Mouse (Mus musculus): ENCODE data around the gene Tcf12. TPM values are rescaled to one million over a fixed set of nuclear protein-coding genes. Genes with fewer than 3 reads are reported as not detected.
A peak's percentile ranks its signal among the peaks of the same experiment; 100 is the strongest.

The Tcf12 gene
- total RNA-seq, 2 experiments from 2014 or later, result 41.0 to 50.0 TPM

GRCm38 (mm10) chr9:71991147-71991546 is 120.5 kb downstream of the Tcf12 start:
- intact Hi-C loops (cut with DNase I), result no loop called here
- no peak for DNase-seq (ENCODE audit: extremely low spot score in 1 of 2, low spot score in 2 of 2)

DNA sequence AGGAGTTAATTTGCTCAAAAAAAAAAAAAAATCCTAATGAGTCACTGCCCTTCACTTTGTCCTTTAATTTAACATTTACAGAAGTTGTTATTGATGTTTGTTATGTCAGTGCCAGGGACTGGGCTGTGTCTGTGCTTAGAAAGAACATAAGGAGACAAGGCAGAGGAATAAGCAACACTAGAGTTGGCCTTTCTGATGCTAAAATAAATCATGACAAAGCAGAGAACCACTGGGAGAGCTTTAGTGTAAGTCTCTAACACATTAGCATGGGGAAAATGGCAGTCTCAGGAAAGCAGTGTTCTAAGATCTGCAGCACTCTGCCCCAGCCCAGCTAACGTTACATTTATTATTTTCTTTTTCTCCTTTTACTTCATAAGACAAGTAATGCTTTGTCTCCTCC is 121.3 kb downstream of the Tcf12 start:
- no peak for DNase-seq (ENCODE audit: extremely low spot score in 1 of 2, low spot score in 2 of 2)
- intact Hi-C loops (cut with DNase I), result no loop called here

DNA sequence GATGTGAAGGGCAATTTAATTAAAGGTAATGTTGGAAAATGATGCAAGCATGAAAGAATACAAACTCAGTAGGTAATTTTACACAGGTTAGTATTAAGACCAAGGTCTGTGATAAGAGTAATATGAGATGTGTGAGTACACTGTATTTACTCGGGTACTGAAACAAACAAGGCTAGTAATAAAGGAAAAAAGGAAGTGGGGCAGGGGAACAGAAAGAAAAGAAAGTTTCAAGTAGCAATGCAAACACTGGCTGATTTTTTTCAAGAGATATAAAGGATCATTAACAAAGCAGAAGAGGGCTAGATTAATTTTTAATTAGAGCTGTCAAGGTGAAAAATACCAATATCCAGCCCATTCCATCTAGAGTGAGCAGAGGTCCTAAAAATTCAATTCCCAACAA is 122.0 kb downstream of the Tcf12 start:
- intact Hi-C loops (cut with DNase I), result no loop called here
- DNase-seq (ENCODE audit: extremely low spot score in 1 of 2, low spot score in 2 of 2), result no peak

DNA sequence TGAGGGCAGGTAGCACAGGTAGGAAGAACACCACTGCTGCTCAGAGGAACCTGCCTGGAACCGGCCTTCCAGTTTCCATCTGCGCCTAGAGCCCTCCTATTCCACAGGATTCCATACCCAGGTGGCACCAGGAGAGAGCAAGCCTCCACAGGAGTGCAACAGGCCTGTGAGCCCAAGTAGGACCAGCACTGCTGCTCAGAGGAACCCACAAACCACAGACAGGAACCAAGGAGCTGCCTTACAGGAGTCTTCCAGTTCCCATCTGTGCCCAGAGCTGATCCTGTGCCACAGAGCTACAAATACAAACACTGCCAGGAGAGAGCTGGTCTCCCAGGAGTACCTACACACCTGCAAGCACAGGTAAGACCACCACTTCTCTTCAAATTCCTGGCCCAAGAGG is 125.0 kb downstream of the Tcf12 start:
- intact Hi-C loops (cut with DNase I), result no loop called here
- DNase-seq (ENCODE audit: extremely low spot score in 1 of 2, low spot score in 2 of 2), result no peak

DNA sequence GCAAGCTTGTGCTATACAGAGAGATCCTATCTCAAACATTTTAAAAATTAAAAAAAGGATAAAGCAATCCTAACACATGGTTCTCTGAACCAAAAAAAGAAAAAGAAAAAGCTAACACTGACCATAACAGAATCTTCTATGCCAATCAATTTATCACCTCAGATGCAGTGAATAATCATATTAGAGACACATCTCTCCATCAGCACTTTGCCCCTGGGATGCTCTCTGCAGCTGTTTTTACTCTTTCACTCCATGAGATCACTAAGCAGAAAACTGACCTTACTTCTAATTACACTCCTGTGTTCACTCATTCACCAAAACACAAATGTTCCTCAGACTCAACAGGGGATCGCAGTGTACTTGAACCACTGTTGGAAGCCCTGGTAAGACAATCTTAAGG is 128.8 kb downstream of the Tcf12 start:
- DNase-seq (ENCODE audit: extremely low spot score in 1 of 2, low spot score in 2 of 2), result no peak
- intact Hi-C loops (cut with DNase I), result no loop called here

- intact Hi-C loops (cut with DNase I), result no loop called here
- no peak for DNase-seq (ENCODE audit: extremely low spot score in 1 of 2, low spot score in 2 of 2)
Measured at GRCm38 (mm10) chr9:71981071-71981470, 130.6 kb downstream of the Tcf12 start.

GRCm38 (mm10) chr9:71980579-71980978 is 131.1 kb downstream of the Tcf12 start:
- no peak for DNase-seq (ENCODE audit: extremely low spot score in 1 of 2, low spot score in 2 of 2)
- intact Hi-C loops (cut with DNase I), result no loop called here

DNA sequence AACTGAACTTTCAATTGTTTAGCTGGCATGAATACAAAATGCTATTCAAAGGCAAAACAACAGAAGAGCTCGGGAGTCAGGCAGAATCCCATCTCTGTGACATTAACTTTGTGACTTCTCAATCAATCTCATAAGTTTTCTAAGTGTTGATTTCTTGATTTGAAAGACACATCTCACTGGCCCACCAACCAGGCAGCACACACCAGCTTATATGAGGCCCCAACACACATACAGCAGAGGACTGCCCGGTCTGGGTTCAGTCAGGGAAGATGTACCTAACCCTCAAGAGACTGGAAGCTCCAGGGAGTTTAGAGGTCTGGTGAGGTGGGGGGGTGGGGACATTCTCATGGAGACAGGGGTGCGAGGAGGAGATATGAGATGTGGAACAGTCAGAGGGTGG is 132.8 kb downstream of the Tcf12 start:
- intact Hi-C loops (cut with DNase I), result no loop called here
- no peak for DNase-seq (ENCODE audit: extremely low spot score in 1 of 2, low spot score in 2 of 2)

GRCm38 (mm10) chr9:71976034-71976433 is 135.6 kb downstream of the Tcf12 start:
- DNase-seq (ENCODE audit: extremely low spot score in 1 of 2, low spot score in 2 of 2), result peak in 1 of 2 experiments; percentile 26
- intact Hi-C loops (cut with DNase I), result no loop called here

DNA sequence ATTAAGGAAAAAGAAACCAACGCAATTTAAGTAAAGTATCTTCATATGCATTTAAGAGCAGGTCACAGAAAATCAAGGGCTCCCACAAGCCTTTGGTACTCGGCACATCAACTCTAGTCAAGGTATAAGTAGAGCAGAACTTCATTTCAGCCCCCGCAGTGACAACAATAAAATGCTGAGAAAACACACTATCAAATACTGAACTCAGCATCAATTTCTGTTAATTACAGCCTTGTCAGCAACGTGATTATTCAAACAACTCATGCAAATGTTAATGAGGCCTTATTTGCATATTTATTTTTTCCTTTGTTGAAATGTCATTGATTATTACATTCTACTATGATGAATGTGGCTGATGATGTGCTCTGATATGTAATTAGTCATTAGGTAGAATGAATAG is 136.5 kb downstream of the Tcf12 start:
- no peak for DNase-seq (ENCODE audit: extremely low spot score in 1 of 2, low spot score in 2 of 2)
- intact Hi-C loops (cut with DNase I), result no loop called here

- DNase-seq (ENCODE audit: extremely low spot score in 1 of 2, low spot score in 2 of 2), result no peak
- intact Hi-C loops (cut with DNase I), result no loop called here
Measured at GRCm38 (mm10) chr9:71974541-71974959, 137.1 kb downstream of the Tcf12 start.

GRCm38 (mm10) chr9:71964039-71964438 is 147.6 kb downstream of the Tcf12 start:
- no peak for DNase-seq (ENCODE audit: extremely low spot score in 1 of 2, low spot score in 2 of 2)
- intact Hi-C loops (cut with DNase I), result no loop called here

GRCm38 (mm10) chr9:71960026-71960396 is 151.7 kb downstream of the Tcf12 start:
- intact Hi-C loops (cut with DNase I), result no loop called here
- no peak for DNase-seq (ENCODE audit: extremely low spot score in 1 of 2, low spot score in 2 of 2)

DNA sequence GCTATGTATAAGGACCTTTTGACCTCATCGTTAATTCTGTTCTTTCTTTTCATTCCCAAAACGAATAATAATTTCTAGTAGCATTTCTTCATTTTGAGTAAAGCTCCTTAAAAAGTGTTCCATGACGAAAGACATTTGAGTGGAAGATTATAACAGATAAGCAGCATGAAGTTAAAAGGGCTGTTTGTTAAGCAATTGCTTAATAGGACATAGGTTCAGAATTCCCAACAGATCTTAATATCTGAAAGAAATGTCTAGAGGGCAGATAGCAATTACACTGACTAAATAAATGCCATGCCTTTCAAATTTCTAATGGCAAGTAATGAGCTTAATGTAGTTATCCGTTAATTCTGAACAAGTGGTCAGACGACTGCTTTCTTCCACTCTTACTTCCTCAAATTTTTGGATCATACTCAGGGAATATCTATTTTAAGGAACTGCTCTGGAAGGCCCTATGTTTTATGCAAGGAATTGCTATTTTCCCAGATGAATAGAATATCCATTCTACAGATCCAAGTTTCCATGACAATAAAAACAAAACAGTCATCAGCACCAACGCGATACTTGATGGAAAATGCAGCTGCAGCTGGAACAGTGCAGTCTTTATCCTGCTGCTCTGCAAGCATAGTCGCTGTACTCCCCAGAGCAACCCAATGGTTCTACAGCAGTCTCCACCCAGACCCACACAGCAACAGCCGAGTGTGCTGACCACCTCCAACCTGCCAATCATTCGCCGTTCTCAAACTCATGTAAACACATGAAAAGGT is 152.2 kb downstream of the Tcf12 start:
- peak; percentile 14 to 23 for DNase-seq (ENCODE audit: extremely low spot score in 1 of 2, low spot score in 2 of 2)
- intact Hi-C loops (cut with DNase I), result no loop called here

GRCm38 (mm10) chr9:71953217-71953616 is 158.5 kb downstream of the Tcf12 start:
- DNase-seq (ENCODE audit: extremely low spot score in 1 of 2, low spot score in 2 of 2), result no peak
- intact Hi-C loops (cut with DNase I), result no loop called here

GRCm38 (mm10) chr9:71952621-71953076 is 159.0 kb downstream of the Tcf12 start:
- intact Hi-C loops (cut with DNase I), result no loop called here
- DNase-seq (ENCODE audit: extremely low spot score in 1 of 2, low spot score in 2 of 2), result no peak

DNA sequence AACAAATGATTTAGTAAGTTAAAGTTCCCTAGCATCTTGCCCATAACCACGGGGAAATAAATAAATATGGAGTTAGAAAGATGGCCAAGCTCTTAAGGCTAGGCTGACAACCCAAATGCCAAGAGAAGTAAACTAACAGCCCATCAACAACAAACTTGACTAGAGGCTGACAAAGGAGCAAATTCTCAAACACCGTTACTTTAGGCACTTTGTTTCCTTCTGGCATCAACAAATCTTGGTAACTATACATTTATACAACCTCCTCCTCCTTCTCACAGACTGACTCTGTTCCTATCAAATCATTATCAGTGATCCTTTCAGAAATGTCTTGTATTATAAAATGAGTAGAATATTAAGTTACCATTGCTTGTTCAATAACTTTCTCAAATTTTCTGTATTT is 159.7 kb downstream of the Tcf12 start:
- DNase-seq (ENCODE audit: extremely low spot score in 1 of 2, low spot score in 2 of 2), result no peak
- intact Hi-C loops (cut with DNase I), result no loop called here

DNA sequence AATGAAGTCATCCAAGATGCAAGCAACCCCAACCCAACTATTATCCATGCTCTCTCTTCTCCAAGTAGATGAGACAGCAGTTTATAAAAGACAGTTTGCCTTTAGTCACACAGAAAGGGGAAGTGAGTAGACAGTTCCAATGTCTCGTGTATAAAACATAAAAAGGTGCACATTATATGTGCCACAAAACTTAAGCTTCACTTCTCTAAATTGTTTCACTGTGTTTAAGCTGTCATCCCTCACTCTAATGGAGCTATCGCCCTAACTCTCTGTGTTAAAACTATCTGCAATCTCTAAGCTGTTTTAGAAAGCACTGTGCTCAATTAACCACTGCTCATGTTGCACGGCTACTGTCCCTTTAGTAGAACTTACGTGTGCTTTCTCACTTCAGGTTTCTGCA is 160.3 kb downstream of the Tcf12 start:
- DNase-seq (ENCODE audit: extremely low spot score in 1 of 2, low spot score in 2 of 2), result no peak
- intact Hi-C loops (cut with DNase I), result no loop called here

- DNase-seq (ENCODE audit: extremely low spot score in 1 of 2, low spot score in 2 of 2), result no peak
- intact Hi-C loops (cut with DNase I), result no loop called here
Measured at GRCm38 (mm10) chr9:71944801-71945200, 166.9 kb downstream of the Tcf12 start.

DNA sequence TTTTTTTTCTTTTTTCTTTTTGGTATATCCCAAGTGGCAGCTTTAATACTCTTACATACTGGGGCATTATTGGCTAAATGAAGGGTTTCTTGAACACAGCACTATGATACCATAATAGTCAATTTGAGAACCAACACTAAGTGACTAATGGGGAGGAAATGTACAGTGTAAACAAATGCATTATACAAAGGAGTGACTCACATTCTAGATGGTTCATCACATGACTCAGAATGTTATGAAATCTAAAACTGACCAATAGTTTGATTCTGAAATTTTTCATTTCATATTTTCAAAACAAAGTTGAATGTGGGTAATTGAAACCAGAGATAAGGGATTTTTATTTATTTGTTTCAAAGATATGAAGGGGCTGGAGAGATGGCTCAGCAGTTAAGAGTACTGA is 169.2 kb downstream of the Tcf12 start:
- intact Hi-C loops (cut with DNase I), result no loop called here
- DNase-seq (ENCODE audit: extremely low spot score in 1 of 2, low spot score in 2 of 2), result no peak

DNA sequence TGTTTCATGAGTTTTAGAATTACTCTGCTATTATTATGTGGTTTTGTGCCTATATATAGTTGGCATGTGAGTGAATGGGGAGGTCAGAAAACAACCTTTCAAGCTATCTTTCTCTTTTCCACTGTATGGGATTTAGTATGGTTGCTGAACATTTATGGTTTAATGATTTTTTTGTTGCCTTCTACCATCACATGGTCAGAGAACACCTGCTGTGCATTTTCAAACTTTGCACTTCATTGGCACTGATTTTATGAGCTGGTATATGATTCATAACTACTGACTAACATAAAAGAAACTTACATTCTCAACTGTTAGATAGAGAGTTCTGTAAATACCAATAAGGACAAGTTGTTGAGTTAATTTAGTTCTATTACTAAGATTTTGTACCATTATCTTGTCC is 171.7 kb downstream of the Tcf12 start:
- intact Hi-C loops (cut with DNase I), result no loop called here

More for the DNA sequence above, 171.7 kb downstream of the Tcf12 start:
- DNase-seq (ENCODE audit: extremely low spot score in 1 of 2, low spot score in 2 of 2), result no peak

Measured in left cerebral cortex, postnatal 10 days (tissue).